Mouse (Mus musculus) C2C12 (cell line): ENCODE data around the gene Stim1. TPM values are rescaled to one million over a fixed set of nuclear protein-coding genes. Genes with fewer than 3 reads are reported as not detected.

Experiments used
- H3K27me3 ChIP-seq: one replicate; pipeline ENCODE4 v1.6.1; 2011; ENCODE audit not compliant: control insufficient read depth, insufficient read depth, insufficient read length
- H3K36me3 ChIP-seq: one replicate; pipeline ENCODE4 v1.6.1; 2011; ENCODE audit not compliant: control insufficient read depth, insufficient read depth
- H3K4me3 ChIP-seq: one replicate; pipeline ENCODE4 v1.5.1; 2011; ENCODE audit warnings: mild to moderate bottlenecking, control low read depth; ENCODE audit not compliant: poor library complexity, insufficient read depth, severe bottlenecking
- H3K79me2 ChIP-seq: one replicate; pipeline ENCODE4 v1.6.1; 2011; ENCODE audit not compliant: control insufficient read depth, insufficient read depth
- H3K79me3 ChIP-seq: one replicate; pipeline ENCODE4 v1.6.1; 2011; ENCODE audit warnings: low read depth, control low read depth
- H3ac ChIP-seq: one replicate; pipeline ENCODE3; 2011; ENCODE audit warnings: low read depth; ENCODE audit not compliant: control insufficient read depth, insufficient read length
- CEBPB ChIP-seq: IDR thresholded peaks from one replicate; pipeline ENCODE4 v1.6.1; 2011; ENCODE audit warnings: low read depth, mild to moderate bottlenecking, control low read depth, moderate library complexity
- CTCF ChIP-seq: IDR thresholded peaks from one replicate; pipeline ENCODE4 v1.5.1; 2011; ENCODE audit not compliant: control insufficient read depth, insufficient read depth, insufficient read length
- FOSL1 ChIP-seq: IDR thresholded peaks from one replicate; pipeline ENCODE4 v1.8.0; 2011; ENCODE audit warnings: mild to moderate bottlenecking, low read length; ENCODE audit not compliant: poor library complexity, insufficient read depth, severe bottlenecking
- MAX ChIP-seq: IDR thresholded peaks from one replicate; pipeline ENCODE4 v1.6.1; 2011; ENCODE audit warnings: mild to moderate bottlenecking, control low read depth
- MYOD1 ChIP-seq: IDR thresholded peaks from one replicate; pipeline ENCODE4 v1.6.1; 2011; ENCODE audit warnings: low read depth; ENCODE audit not compliant: control insufficient read depth, insufficient read length
- MYOG ChIP-seq: IDR thresholded peaks from one replicate; pipeline ENCODE4 v1.6.1; 2011; ENCODE audit not compliant: control insufficient read depth, insufficient read length; ENCODE audit errors: extremely low read depth
- USF1 ChIP-seq: IDR thresholded peaks from one replicate; pipeline ENCODE4 v1.6.1; 2011; ENCODE audit warnings: low read depth, mild to moderate bottlenecking, control low read depth, moderate library complexity
- polyA plus RNA-seq: library from polyadenylated mRNA; unstranded; fragments of >200 nt; fragmentation: generic; extraction: Trizol; gene quantifications from one replicate; pipeline ENCODE4 v1.2.1, GENCODE M21; 2012; ENCODE audit warnings: missing spikeins

Gene Stim1
- polyA plus RNA-seq, 1 experiment = 8.6 TPM

GRCm38 (mm10) chr7:102226051-102226450 lies 41.6 kb upstream of the Stim1 start:
- TF ChIP-seq FOSL1 = no peak
- TF ChIP-seq MYOD1 = no peak
- TF ChIP-seq MYOG = no peak
- TF ChIP-seq MAX = no peak
- TF ChIP-seq CTCF = no peak
- TF ChIP-seq USF1 = no peak
- no peak for TF ChIP-seq CEBPB
- H3K79me2 ChIP-seq = no peaks in the 10 kb centered on the region
- no peak overlapping the region for H3ac ChIP-seq
- no peaks in the 10 kb centered on the region for H3K27me3 ChIP-seq
- no peaks in the 10 kb centered on the region for H3K36me3 ChIP-seq
- no peak overlapping the region for H3K4me3 ChIP-seq
- no peaks in the 10 kb centered on the region for H3K79me3 ChIP-seq

GRCm38 (mm10) chr7:102228049-102228670 lies 39.4 kb upstream of the Stim1 start:
- Histone ChIP-seq H3K27me3 (no peaks in the 10 kb centered on the region), H3K79me2 (no peaks in the 10 kb centered on the region), H3K79me3 (no peaks in the 10 kb centered on the region), H3ac (no peak overlapping the region), H3K4me3 (no peak overlapping the region), H3K36me3 (no peaks in the 10 kb centered on the region)
- TF ChIP-seq CEBPB = no peak
- TF ChIP-seq MYOG = no peak
- TF ChIP-seq USF1 = no peak

- TF ChIP-seq MAX (no peak), CTCF (no peak), CEBPB (no peak), FOSL1 (no peak), USF1 (no peak), MYOD1 (no peak), MYOG (no peak)
- Histone ChIP-seq H3K4me3 (no peak overlapping the region), H3K79me2 (no peaks in the 10 kb centered on the region), H3K27me3 (no peaks in the 10 kb centered on the region), H3ac (no peak overlapping the region), H3K79me3 (no peaks in the 10 kb centered on the region), H3K36me3 (no peaks in the 10 kb centered on the region)
Measured at GRCm38 (mm10) chr7:102229814-102230213, 37.8 kb upstream of the Stim1 start.

GRCm38 (mm10) chr7:102233059-102233458 lies 34.5 kb upstream of the Stim1 start:
- H3K36me3 ChIP-seq = peaks cover 18% of the 10 kb centered on the region
- H3ac ChIP-seq = no peak overlapping the region
- H3K79me2 ChIP-seq = no peaks in the 10 kb centered on the region
- no peaks in the 10 kb centered on the region for H3K79me3 ChIP-seq
- TF ChIP-seq USF1 (no peak), CTCF (no peak), CEBPB (no peak), FOSL1 (no peak)
- H3K27me3 ChIP-seq = no peaks in the 10 kb centered on the region
- H3K4me3 ChIP-seq = no peak overlapping the region

GRCm38 (mm10) chr7:102238686-102239286 lies 28.8 kb upstream of the Stim1 start:
- Histone ChIP-seq H3K79me2 (peaks cover 36% of the 10 kb centered on the region), H3ac (no peak overlapping the region), H3K4me3 (no peak overlapping the region), H3K27me3 (no peaks in the 10 kb centered on the region), H3K79me3 (peaks cover 13% of the 10 kb centered on the region), H3K36me3 (peaks cover 48% of the 10 kb centered on the region)
- TF ChIP-seq FOSL1 (no peak), MYOG (no peak), MAX (no peak), CEBPB (no peak), MYOD1 (no peak), USF1 (no peak), CTCF (no peak)

GRCm38 (mm10) chr7:102239591-102239990 lies 28.0 kb upstream of the Stim1 start:
- Histone ChIP-seq H3K79me2 (peaks cover 44% of the 10 kb centered on the region), H3K4me3 (no peak overlapping the region), H3K36me3 (peaks cover 50% of the 10 kb centered on the region), H3K79me3 (peaks cover 20% of the 10 kb centered on the region), H3ac (no peak overlapping the region), H3K27me3 (no peaks in the 10 kb centered on the region)
- no peak for TF ChIP-seq FOSL1
- TF ChIP-seq MYOG = no peak
- TF ChIP-seq USF1 = no peak
- TF ChIP-seq MAX = no peak
- TF ChIP-seq MYOD1 = no peak
- TF ChIP-seq CTCF = no peak
